Mouse (Mus musculus) cerebellum, adult 11 months (tissue): ENCODE data around the gene Cyp2c65.
"Not testable (repeated sequence)": the region's sequence is repeated elsewhere in the genome, so short reads cannot be mapped to it uniquely, and the experiment has no call there.

Source experiments
- DNase-seq: peaks from one replicate; pipeline ENCODE4 v3.0.0; 2022

The Cyp2c65 gene

DNA sequence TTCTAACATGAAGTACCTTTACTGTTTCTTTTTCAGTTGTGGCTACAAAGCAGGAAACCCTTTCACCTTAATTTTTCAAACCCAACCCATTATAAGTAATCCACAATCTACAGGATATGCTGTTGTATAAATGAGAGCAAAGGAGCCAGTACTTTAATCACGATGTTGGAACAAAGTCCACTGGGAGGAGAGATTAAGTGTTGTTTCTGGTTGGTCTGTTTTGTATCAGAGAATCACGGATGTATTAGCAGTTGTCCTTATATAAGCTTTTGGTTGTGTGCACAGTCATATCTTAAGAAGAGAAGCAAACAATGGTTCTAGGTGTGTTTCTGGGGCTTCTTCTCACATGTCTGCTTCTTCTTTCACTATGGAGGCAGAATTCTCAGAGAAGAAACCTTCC is at the start of gene Cyp2c65:
Gene Cyp2c65 (plus strand): TSS at position 297 of the 400 bp plus-strand sequence.
- no peak for DNase-seq

DNA sequence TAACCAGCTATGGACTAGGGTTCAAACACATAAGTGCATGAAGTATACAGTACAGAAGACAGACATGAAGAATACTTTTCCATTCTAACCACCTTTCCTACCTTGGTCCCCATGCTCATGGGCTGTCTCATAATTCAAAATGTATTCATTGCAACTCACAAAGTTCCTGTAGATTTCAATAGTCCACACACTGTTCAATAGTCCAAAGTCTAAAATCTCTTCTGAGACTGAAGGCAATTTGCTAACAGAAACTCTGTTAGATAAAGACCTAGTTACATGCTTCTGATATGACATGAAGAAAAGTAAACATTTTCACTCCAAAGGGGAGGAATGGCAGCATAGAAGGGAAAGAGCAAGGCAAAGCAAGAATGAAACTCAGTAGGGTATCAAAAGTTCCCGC is 2.9 kb upstream of the Cyp2c65 start:
- no peak for DNase-seq

DNA sequence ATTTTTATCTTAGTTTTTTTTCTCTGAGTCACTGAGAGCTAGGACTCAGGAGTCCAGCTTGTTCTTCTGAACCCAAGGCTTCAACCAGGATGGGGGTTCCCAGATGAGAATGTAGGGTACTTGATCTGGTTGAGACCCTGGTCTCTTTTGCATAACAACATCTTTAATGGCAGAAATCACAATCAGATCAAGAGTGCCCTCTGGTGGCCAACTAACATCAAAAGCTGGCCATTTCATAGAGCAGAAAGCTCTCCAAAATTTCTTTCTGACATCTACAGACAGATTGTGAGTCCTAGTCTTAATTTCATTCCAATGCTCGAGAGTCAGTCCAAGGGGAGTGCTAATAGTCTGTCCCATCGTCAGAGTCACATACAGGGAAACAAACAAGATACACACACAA is 38.0 kb downstream of the Cyp2c65 start:
- DNase-seq = not testable (repeated sequence)

- DNase-seq = no peak
Observed at GRCm38 (mm10) chr19:39113644-39114043, 52.8 kb downstream of the Cyp2c65 start, which contains the start of gene Cyp2c66. TSS of gene Cyp2c66 (plus strand) at chr19:39113898.
